Mouse (Mus musculus) kidney, embryonic 15.5 days (tissue): ENCODE data around the gene Vgll4. TPM values are rescaled to one million over a fixed set of nuclear protein-coding genes. Genes with fewer than 3 reads are reported as not detected.
"Not testable (repeated sequence)": the region's sequence is repeated elsewhere in the genome, so short reads cannot be mapped to it uniquely, and the experiment has no call there.

ENCODE experiments used
- ATAC-seq: fragments of 200-750 bp; cut with Nextera tagmentation; replicated peaks from 2 replicates; pipeline ENCODE4 v1.8.0; 2017; ENCODE audit warnings: moderate TSS enrichment; ENCODE audit not compliant: low FRiP score
- H3K27ac ChIP-seq: fragments of 300-500 bp; sonication (generic); 2 replicates; pipeline ENCODE4 v1.5.1; 2015; ENCODE audit warnings: mild to moderate bottlenecking, inconsistent platforms
- H3K27me3 ChIP-seq: fragments of 300-500 bp; sonication (generic); 2 replicates; pipeline ENCODE4 v1.6.1; 2015; ENCODE audit warnings: inconsistent platforms
- H3K36me3 ChIP-seq: fragments of 300-500 bp; sonication (generic); 2 replicates; pipeline ENCODE4 v1.6.1; 2015; ENCODE audit warnings: inconsistent platforms
- H3K4me1 ChIP-seq: fragments of 300-500 bp; sonication (generic); 2 replicates; pipeline ENCODE4 v1.6.1; 2015; ENCODE audit warnings: inconsistent platforms
- H3K4me2 ChIP-seq: fragments of 300-500 bp; sonication (generic); 2 replicates; pipeline ENCODE4 v1.6.1; 2015; ENCODE audit warnings: moderate library complexity, mild to moderate bottlenecking, inconsistent platforms
- H3K4me3 ChIP-seq: fragments of 300-500 bp; sonication (generic); replicated peaks from 2 replicates; pipeline ENCODE4 v1.5.1; 2015; ENCODE audit warnings: mild to moderate bottlenecking, inconsistent platforms
- H3K9ac ChIP-seq: fragments of 300-500 bp; sonication (generic); 2 replicates; pipeline ENCODE4 v1.6.1; 2015; ENCODE audit warnings: mild to moderate bottlenecking, inconsistent platforms
- H3K9me3 ChIP-seq: fragments of 300-500 bp; sonication (generic); replicated peaks from 2 replicates; pipeline ENCODE4 v1.6.1; 2016; ENCODE audit warnings: inconsistent platforms
- WGBS: fragments of 180-500 bp; shearing (Covaris S2); methylation state at CpG from one replicate; pipeline ENCODE4 v1.1.7; 2015; ENCODE audit warnings: mixed read lengths; 5-methylcytosine and 5-hydroxymethylcytosine counted together
- polyA plus RNA-seq: library from polyadenylated mRNA; unstranded; fragments of >200 nt; fragmentation: Nextera tagmentation; extraction: Ambion mirVana; gene quantifications from 2 replicates; pipeline ENCODE4 v1.2.1, GENCODE M21; 2015

Gene Vgll4
- polyA plus RNA-seq, 1 experiment from 2014 or later: 110 TPM

DNA sequence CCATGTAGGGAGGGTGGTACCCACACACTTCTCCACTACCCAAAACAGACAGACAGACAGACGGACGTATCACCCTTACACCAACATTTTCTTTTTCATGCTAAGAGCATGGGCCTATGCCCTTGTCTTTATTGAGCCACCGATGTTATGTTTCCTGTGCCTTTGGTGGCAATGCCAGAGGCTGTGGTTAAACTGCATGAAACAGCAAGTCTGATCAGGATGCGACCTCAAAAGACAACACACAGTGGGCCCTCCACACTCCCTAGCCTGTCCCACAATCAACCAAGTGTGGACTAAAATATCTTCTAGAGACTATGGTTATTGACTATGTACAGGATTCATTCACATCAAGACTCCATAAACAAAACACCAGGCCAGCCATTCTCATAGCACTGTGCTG lies 70.8 kb downstream of the Vgll4 start:
- Histone ChIP-seq H3K9me3 (no peaks in the 10 kb centered on the region), H3K4me3 (no peak overlapping the region), H3K9ac (no peak overlapping the region), H3K27me3 (no peaks in the 10 kb centered on the region), H3K4me1 (peaks cover 63% of the 10 kb centered on the region), H3K36me3 (peaks cover 40% of the 10 kb centered on the region), H3K27ac (peak overlapping the region; percentile 87), H3K4me2 (no peak overlapping the region)
- ATAC-seq: no peak
- 88% methylated on average over 4 of the region's 4 CpGs for WGBS

DNA sequence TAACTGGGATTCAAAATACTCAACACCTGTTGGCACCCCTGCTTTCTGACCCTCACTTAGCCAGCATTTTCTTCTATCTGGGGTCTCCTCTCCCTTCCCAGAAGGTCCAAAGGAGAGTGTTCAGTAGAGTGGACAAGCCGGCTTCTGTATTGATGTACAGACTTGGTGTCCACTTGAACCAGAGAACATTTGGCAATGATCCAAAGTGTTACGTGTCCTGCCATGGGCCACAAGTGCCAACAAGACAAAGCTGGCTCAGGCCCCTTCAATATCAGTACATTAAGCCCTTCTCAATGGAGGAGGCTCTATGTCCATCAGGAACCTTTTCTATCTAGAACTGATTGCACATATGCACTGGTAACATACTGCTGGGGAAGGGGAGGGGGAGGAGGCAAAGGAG lies 73.5 kb downstream of the Vgll4 start:
- Histone ChIP-seq H3K4me2 (no peak overlapping the region), H3K4me1 (peaks cover 63% of the 10 kb centered on the region), H3K27ac (no peak overlapping the region), H3K9ac (no peak overlapping the region), H3K36me3 (peaks cover 40% of the 10 kb centered on the region), H3K4me3 (no peak overlapping the region), H3K9me3 (no peaks in the 10 kb centered on the region), H3K27me3 (no peaks in the 10 kb centered on the region)
- ATAC-seq: no peak
- WGBS: 83% methylated on average over 2 of the region's 2 CpGs

DNA sequence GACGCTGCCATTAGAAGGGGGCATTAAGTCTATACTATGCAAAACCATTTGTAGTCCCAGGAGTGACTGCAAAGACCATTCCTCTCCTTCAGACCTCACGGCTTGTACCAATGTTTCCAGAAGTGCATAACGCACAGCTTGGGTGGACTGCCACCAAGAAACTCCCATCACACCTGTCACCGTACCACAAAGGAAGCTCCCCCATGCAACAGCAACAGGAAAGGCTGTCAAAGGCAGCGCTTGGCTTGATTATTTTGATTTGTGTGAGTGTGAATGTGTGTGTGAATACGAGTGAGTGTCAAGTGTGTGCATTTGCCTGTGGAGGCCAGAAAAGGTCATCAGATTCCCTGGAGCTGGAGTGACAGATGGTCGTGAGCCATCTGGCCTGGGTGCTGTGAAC lies 74.6 kb downstream of the Vgll4 start:
- H3K4me3 ChIP-seq: no peak overlapping the region
- no peak for ATAC-seq
- no peaks in the 10 kb centered on the region for H3K9me3 ChIP-seq
- H3K9ac ChIP-seq: no peak overlapping the region
- no peak overlapping the region for H3K27ac ChIP-seq
- H3K36me3 ChIP-seq: peaks cover 45% of the 10 kb centered on the region
- H3K4me2 ChIP-seq: no peak overlapping the region
- H3K27me3 ChIP-seq: no peaks in the 10 kb centered on the region
- 88% methylated on average over 7 of the region's 7 CpGs for WGBS
- peaks cover 63% of the 10 kb centered on the region for H3K4me1 ChIP-seq

DNA sequence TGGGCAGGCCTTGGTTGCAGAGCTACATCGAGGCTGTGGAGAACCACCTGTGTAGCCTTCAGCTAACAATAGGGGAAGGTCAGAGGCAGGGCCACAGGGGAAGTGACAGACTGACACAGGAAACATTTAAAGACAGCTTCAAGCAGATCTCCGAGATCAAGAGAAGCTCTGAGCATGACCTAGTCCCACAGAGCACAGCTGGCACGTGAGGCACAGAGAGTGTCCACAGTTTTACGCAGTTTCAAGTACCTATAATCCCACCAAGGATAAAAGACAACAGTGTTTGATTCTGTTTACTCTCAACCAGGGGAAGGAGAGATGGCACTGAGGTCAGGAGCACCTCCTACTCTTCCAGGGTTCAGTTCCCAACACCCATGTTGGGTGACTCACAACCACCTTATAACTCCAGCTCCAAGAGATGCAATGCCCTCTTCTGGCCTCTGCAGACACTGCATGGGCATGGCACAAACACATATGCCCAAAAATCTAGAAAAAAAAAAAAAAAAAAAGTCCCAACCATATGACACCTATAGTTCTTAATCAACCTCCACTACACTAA lies 75.2 kb downstream of the Vgll4 start:
- 55% methylated on average over 4 of the region's 4 CpGs for WGBS
- no peak for ATAC-seq
- Histone ChIP-seq H3K4me3 (no peak overlapping the region), H3K9ac (no peak overlapping the region), H3K9me3 (no peaks in the 10 kb centered on the region), H3K36me3 (peaks cover 47% of the 10 kb centered on the region), H3K27me3 (no peaks in the 10 kb centered on the region), H3K4me2 (no peak overlapping the region), H3K27ac (no peak overlapping the region), H3K4me1 (peaks cover 60% of the 10 kb centered on the region)

DNA sequence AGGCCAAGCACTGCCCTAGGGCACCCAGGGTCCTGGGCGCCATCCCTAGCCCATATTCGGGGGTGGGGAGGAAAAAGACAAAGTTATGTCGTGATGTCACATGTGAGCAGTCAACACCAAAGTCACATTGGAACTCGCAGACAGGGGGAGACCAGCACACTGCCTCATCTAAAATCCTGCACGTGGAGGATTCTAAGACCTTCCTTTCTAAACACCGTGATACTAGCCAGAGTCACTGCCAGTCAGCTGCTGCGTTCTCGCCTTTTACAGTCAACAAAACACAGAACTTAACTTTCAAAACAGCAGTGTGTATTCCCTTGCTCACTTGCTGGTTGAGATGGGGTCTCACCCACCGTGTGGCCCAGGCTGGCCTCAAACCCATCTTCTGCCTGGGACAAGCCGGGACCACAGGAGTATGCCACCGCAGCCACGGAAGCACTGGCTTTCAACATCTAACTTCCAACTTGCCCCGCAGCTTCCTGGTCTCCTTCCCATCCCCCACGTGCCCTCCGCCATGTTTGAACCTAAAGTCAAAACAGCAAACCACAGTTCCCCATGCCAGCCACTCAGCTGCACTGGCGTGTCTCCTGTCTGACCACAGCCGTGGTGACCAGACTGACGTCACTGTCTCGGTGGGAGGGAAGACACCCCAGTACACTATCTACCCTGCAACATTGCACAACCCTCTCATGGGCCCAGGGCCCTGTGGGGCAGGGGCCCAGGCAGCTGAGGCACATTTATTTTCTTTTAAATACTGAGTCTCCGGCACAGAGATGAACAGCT lies 76.2 kb downstream of the Vgll4 start:
- Histone ChIP-seq H3K27me3 (no peaks in the 10 kb centered on the region), H3K36me3 (peaks cover 41% of the 10 kb centered on the region), H3K27ac (0 out of 2 replicates have a peak overlapping the region, but pooled peaks have one; percentile 29), H3K4me1 (peaks cover 59% of the 10 kb centered on the region), H3K9me3 (no peaks in the 10 kb centered on the region), H3K4me3 (no peak overlapping the region), H3K9ac (no peak overlapping the region), H3K4me2 (no peak overlapping the region)
- 68% methylated on average over 20 of the region's 20 CpGs for WGBS
- ATAC-seq: no peak

DNA sequence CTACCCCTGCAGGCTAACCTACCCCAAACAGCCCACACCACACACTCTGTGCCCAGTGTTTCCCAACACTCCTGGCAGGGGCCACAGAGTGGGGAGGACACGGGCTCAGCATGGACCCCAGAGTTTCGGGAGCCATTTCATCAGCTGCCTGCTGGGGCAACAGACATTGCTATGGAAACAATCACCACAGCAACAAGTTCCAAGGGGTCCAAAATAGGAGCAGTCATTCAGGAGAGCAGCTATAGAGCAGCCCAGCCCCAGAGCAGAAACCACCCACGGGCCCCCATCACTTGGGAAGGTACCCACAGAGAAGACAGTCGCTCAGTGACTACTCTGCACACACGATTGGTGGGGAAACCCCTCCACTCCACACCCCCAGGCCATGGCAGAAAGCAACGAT lies 77.4 kb downstream of the Vgll4 start:
- WGBS: 32% methylated on average over 6 of the region's 6 CpGs
- H3K4me3 ChIP-seq: no peak overlapping the region
- H3K4me1 ChIP-seq: peaks cover 69% of the 10 kb centered on the region
- H3K27me3 ChIP-seq: no peaks in the 10 kb centered on the region
- H3K9ac ChIP-seq: no peak overlapping the region
- H3K36me3 ChIP-seq: peaks cover 37% of the 10 kb centered on the region
- peak overlapping the region; percentile 29; the same call in 1 of the 2 replicates for H3K27ac ChIP-seq
- no peak for ATAC-seq
- H3K4me2 ChIP-seq: no peak overlapping the region
- H3K9me3 ChIP-seq: no peaks in the 10 kb centered on the region

DNA sequence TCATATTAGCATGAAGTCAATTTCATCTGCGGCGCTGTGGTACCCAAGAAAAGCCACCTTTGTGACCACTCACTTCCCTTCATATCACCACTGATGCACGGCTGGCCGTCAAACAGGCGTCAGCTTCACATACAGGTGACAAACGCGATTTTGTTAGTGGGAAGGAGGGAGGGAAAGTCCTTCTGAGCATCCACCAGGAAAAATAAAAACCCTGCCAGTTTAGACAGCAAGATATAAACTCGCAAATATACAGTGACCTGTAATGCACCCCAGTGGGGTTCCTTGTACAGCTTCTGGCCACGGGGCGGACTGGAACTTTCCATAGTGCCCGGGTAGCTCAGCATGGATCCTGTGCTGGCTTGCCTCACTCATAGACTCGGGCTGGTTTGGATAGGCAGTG lies 78.0 kb downstream of the Vgll4 start:
- H3K4me3 ChIP-seq: no peak overlapping the region
- H3K27me3 ChIP-seq: no peaks in the 10 kb centered on the region
- H3K36me3 ChIP-seq: peaks cover 32% of the 10 kb centered on the region
- H3K27ac ChIP-seq: peak overlapping the region; percentile 29; the same call in 1 of the 2 replicates
- peaks cover 74% of the 10 kb centered on the region for H3K4me1 ChIP-seq
- no peak for ATAC-seq
- no peak overlapping the region for H3K4me2 ChIP-seq
- 59% methylated on average over 12 of the region's 12 CpGs for WGBS
- 0 out of 2 replicates have a peak overlapping the region, but pooled peaks have one; percentile 10 for H3K9ac ChIP-seq
- H3K9me3 ChIP-seq: no peaks in the 10 kb centered on the region

DNA sequence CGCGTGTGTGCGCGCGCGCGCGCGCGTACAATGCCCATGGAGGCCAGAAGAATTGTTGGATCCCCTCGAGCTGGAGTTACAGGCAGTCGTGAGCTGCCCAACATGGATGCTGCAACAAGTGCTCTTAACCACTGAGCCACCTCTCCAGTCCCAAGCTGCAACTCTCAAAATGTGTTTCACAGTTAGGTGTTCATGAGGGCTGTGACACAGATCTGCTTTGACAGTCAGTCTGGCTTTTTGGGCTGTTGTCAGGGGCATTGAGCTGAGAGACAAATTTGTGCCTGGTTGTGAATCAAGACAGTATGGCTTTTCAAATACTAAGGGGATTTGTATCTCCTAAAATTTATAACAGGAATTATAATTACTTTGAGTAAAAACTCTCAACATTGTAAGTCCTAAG lies 78.5 kb downstream of the Vgll4 start:
- H3K9me3 ChIP-seq: no peaks in the 10 kb centered on the region
- 93% methylated on average over 12 of the region's 12 CpGs for WGBS

DNA sequence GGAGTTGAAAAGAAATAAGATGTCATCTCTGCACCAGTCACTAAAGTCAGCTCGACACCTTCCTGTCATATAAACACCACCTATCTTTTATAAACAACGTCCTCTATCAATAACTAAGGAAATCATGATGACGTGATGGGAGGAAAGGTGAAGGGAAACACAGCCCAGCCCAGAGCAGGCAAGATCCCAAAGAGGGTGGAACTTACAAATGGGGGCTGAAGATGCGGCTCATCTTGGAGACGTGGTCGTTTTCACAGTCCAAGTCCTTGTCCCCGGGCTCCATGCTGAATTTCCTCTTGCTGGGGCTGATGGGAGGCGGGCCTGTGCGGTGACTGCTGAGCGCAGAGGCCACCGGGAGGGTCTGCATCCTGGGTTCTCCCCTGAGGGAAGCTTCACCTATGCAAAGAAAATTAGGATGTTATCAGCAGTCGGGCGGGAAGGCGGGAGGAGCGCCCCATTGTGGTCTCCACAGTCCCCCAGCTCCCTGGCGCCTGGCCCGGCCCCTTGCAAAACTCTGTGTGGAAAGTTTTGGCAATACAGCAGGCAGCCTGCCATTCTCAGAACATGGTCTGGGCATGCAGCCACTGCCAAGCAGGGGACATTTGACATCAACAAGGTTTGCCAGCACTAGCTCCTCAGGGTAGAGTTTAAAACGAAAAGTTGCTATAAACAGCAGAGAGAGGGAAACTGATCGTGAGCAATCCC lies 79.2 kb downstream of the Vgll4 start:
- no peak for ATAC-seq
- Histone ChIP-seq H3K4me2 (no peak overlapping the region), H3K36me3 (peaks cover 27% of the 10 kb centered on the region), H3K9ac (no peak overlapping the region), H3K27me3 (no peaks in the 10 kb centered on the region), H3K4me3 (no peak overlapping the region), H3K4me1 (peaks cover 84% of the 10 kb centered on the region), H3K9me3 (no peaks in the 10 kb centered on the region), H3K27ac (peak overlapping the region; percentile 54)
- WGBS: 56% methylated on average over 19 of the region's 19 CpGs

More for the DNA sequence above, 78.5 kb downstream of the Vgll4 start:
- Histone ChIP-seq H3K4me2 (no peak overlapping the region), H3K4me1 (peaks cover 77% of the 10 kb centered on the region), H3K4me3 (no peak overlapping the region), H3K9ac (no peak overlapping the region), H3K27ac (peak overlapping the region; percentile 54; the same call in 1 of the 2 replicates), H3K36me3 (peaks cover 27% of the 10 kb centered on the region), H3K27me3 (no peaks in the 10 kb centered on the region)
- no peak for ATAC-seq

DNA sequence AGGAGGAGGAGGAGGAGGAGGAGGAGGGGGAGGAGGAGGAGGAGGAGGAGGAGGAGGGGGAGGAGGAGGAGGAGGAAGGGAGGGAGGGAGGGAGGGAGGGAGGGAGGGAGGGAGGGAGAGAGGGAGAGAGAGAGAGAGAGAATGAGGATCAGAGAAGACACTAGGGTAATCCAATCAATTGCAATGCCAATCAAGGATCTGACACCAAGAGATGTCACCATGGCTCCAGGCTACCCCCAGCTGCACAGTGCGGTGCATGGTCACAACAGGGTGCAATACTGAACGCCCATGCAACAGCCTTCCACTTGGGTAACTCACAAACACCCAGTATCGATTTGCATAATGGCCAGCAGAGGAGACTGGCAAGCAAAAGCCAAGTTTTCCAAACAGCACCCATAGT lies 79.8 kb downstream of the Vgll4 start:
- H3K4me2 ChIP-seq, ATAC-seq, H3K9me3 ChIP-seq, H3K9ac ChIP-seq, H3K4me3 ChIP-seq, H3K27me3 ChIP-seq: not testable (repeated sequence)
- Histone ChIP-seq H3K36me3 (peaks cover 25% of the 10 kb centered on the region), H3K4me1 (peaks cover 88% of the 10 kb centered on the region), H3K27ac (0 out of 2 replicates have a peak overlapping the region, but pooled peaks have one; percentile 54)
- WGBS: 77% methylated on average over 3 of the region's 3 CpGs

DNA sequence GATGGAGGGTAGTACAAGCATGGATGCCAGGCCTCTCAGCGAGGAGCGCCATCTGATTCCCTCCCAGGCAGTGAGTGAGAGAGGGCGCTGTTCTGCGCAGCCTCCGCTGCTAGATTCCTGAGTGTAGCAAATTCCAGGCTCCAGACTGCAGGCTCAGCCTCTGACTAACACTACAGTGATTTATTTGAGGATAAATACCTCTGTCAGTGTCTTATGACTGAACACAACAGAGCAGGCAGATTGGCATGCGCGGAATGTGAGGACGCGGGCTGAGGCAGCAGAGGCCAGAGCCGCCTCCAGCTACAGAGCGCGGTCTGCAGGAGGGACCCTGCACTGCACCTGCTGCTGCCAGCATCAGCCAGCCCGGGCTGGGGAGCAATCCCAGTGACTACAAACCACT lies 80.9 kb downstream of the Vgll4 start:
- H3K27ac ChIP-seq: peak overlapping the region; percentile 77
- peak; percentile 90 for ATAC-seq
- WGBS: 18% methylated on average over 13 of the region's 13 CpGs
- H3K4me1 ChIP-seq: peaks cover 90% of the 10 kb centered on the region
- no peak overlapping the region for H3K4me3 ChIP-seq
- H3K27me3 ChIP-seq: no peaks in the 10 kb centered on the region
- no peak overlapping the region for H3K4me2 ChIP-seq
- H3K36me3 ChIP-seq: peaks cover 29% of the 10 kb centered on the region
- no peaks in the 10 kb centered on the region for H3K9me3 ChIP-seq
- H3K9ac ChIP-seq: no peak overlapping the region
